Mouse (Mus musculus): ENCODE results near the gene Adam15.

Adam15 gene

GRCm38 (mm10) chr3:89325882-89326281 lies 23.9 kb downstream of the Adam15 start:
- DNase-seq (ENCODE audit: low read depth, low spot score), result no peak

GRCm38 (mm10) chr3:89322514-89323165 lies 27.2 kb downstream of the Adam15 start, which contains the start of gene Efna3:
Gene Efna3, minus strand, starts transcription at chr3:89322965.
- DNase-seq (ENCODE audit: low read depth, low spot score), result peak; percentile 59

DNA sequence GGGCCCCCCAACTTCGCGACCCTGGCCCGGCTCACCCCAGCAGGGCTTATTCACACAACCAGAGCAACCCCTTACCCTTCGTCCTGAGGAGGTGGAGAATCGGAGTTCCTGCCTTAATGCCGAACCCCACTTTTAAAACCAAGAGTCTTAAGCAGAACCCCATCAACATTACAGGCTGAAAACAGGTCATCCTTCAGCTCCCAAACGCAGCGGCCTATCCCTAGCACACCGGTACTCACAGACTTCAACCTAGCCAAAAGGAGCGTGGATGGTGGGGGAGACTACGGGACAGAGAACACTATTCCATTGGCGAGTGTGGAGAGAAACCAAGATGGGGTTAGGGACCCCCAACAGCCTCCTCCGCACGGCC lies 27.7 kb downstream of the Adam15 start:
- no peak for DNase-seq (ENCODE audit: low read depth, low spot score)

- no peak for DNase-seq (ENCODE audit: low read depth, low spot score)
Observed at GRCm38 (mm10) chr3:89321183-89322130, 28.3 kb downstream of the Adam15 start.

DNA sequence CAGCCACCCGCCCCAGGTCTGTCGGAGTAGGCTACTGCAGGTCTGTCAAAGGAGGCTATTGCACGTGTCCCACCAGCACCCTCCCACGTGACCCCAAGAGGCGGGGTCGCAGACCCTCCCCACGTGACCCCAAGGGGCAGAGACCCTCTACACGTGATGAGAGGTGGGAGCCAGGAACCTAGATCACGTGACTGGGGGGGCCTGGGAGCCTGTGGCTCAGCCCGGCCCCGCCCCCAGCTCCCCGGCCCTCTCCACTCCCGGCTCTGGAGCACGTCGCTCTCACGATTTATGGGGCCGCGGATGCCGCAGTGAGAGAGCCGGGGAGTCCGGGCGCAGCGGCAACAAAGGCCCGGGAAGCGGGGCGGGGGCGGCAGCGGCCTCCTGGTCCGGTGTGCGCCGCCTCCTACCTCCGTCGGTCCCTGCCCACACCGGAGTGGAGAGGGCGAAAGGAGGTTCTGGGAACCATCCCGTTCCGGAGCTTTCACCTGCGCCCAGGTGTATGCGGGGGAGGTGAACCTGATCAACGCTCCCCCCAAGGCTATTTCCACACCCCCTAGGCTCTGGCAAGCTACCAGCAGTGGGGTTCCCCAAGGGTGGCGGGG lies 29.1 kb downstream of the Adam15 start:
- DNase-seq (ENCODE audit: low read depth, low spot score), result no peak

GRCm38 (mm10) chr3:89319591-89320350 lies 30.0 kb downstream of the Adam15 start:
- DNase-seq (ENCODE audit: low read depth, low spot score), result no peak

DNA sequence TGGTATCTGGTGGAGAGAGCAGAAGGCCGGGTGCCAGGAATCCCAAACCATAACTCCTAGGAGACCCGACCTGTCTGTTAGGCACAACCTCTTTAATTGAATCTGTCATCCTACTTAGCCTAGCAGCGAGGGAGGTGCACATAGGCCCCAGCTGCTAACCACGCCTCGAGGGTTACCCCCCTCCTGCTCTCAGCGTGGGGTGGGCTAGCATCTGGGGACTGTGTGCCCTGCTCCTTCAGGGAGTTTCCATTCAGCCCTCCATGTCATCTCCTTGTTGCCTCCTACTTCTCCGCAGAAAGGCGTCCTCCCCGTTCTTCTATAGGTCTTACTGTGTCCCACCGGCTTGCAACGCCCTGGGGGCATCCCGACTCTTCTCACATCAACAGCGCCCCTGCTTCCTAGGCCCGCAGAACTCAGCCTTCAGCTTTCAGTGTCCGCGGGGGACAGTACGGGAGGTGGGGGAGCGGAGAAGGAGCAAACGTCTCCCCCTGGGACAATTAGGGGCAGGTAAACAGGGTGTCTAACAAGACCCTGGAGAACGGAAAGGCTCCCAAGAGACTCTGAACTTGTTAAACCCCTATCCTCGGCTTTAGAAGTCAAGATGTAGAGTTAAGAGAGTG lies 30.7 kb downstream of the Adam15 start:
- no peak for DNase-seq (ENCODE audit: low read depth, low spot score)

GRCm38 (mm10) chr3:89318316-89318715 lies 31.5 kb downstream of the Adam15 start:
- no peak for DNase-seq (ENCODE audit: low read depth, low spot score)

GRCm38 (mm10) chr3:89317246-89317645 lies 32.5 kb downstream of the Adam15 start:
- no peak for DNase-seq (ENCODE audit: low read depth, low spot score)

DNA sequence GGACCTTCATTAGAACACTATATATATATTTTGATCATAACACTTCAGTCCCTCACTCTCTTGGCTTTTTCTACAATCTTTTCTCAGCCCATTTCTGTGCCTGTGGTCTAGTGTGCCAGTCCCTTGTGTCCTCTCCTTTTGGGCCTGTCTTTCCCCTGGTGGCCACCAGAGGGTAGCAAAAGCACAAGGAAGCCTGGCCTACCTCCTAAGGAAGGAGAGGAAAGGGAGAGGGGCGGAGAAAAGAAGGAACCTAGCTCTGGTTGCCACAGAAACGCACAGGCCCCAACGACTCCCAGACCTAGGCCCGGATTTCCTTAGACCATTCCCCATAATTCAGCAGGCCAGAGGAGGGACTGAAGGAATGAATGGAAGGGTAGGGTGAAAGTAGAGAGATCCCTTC lies 33.0 kb downstream of the Adam15 start:
- peak; percentile 78 for DNase-seq (ENCODE audit: low read depth, low spot score)

DNA sequence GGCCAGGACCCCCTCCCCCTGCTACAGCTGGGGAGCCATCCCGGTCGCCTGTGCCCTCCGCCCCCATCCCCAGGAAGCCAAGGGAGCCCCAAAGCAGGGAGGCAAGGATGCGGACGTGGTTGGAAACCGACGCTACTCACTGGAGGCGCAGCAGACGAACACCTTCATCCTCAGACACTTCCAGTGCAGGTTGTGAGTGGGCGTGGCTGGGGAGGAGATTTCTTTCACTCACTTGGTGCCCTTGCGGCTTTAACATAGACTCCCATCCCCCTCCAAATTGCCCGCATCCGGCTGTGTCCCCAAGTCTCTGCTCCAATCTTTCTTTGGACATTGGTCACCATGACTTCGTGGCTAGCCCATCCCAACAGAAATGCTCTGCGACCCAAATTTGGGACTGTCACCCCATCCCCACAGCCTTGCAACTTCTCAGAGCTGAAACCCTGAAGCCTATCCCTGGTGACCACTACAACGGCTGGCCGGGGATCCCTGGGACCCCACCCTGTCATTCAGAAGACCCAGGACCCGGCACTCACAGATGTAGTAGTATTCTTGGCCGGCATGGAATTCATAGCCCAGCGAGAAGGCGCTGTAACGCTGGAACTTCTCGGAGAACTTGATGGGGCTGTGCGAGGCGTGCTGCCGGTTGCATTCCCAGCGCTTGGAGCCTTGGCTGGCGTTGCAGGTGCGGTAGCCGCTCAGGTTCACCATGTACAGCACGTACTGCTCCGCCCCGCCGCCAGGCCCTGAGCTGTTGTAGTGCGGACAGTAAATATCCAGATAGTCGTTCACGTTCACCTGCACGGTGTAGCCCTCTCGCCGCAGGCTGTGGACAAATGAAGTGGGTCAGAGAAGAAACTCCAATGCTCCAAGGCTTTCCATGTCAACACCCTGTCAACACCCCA lies 33.6 kb downstream of the Adam15 start:
- DNase-seq (ENCODE audit: low read depth, low spot score), result no peak

GRCm38 (mm10) chr3:89315195-89315929 lies 34.4 kb downstream of the Adam15 start:
- DNase-seq (ENCODE audit: low read depth, low spot score), result peak; percentile 67

- DNase-seq (ENCODE audit: low read depth, low spot score), result no peak
Observed at GRCm38 (mm10) chr3:89314791-89315190, 35.0 kb downstream of the Adam15 start.

DNA sequence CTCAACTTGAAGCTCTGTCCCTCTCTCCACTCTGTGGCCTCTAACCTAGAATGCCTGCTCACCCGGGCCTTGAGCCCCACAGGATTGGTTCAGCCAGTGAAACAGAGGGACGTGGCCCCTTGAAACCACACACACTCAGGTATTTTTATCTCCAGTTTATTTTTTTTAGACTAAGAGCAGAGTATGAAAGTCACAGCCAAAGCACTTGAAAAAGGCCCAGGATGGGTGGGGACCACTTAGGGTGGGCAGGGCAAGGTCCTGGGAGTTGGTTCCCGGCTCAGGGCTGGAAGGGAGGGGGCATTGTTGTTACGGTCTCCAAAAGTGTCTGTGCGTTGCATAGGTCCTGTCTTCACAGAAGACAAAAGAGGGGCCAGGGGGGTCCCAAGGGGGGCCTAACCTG lies 35.5 kb downstream of the Adam15 start:
- DNase-seq (ENCODE audit: low read depth, low spot score), result no peak

DNA sequence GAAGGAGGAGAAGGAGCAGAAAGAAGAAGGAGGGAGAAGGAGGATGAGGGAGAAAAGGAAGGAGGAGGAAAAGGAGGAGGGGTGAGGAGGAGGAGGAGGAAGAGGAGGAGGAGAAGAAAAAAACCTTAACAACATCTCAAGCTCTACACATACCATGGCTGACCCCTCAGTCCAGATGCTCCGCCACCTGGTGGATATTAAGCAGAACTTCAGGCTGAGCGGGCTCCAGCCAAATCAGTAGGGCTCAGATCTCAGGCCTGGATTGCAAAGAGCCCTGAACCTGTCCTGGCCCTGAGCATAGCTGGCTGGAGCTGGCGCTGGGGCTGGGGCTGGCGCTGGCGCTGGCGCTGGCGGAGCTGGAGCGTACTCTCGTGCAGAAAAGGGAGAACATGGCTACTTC lies 41.7 kb downstream of the Adam15 start:
- DNase-seq (ENCODE audit: low read depth, low spot score), result peak; percentile 66

DNA sequence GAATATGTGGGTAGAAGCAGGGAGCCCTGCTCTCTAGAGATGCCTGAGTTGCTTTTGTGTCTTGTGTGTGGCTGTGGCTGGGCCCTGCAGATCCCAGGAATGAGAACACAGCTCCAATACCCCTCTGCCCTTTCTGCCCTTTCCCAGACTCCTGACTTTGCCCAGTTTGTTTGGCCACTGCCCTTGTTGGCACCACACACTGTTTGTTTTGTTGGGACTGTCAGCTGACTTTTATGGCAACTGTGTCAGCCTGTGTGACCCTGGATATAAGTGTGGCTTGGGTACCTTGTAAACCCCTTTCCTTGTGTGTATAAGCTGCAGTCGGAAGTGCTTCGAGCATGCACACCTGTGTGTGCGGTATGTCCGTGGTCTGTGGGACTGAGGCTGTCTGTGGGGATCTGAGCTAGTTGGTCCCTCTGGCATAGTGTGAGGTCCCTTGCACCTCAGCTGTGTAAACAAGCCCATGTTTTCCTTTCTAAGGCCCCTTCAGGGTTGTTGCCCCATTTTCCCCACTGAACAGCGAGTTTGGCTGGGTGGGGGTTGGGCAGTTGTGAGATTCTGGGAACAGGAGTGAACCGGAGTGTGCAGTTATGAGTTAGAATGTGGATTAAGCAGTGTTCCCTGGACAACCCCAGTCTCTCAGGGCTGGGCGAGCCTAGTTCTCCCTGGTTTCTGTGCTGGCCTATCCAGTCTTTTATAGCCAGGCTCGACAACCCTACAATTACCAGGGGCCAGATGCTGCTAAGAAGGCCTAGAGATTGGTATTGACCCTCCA lies 44.1 kb downstream of the Adam15 start:
- no peak for DNase-seq (ENCODE audit: low read depth, low spot score)

- no peak for DNase-seq (ENCODE audit: low read depth, low spot score)
Observed at GRCm38 (mm10) chr3:89305105-89305504, 44.7 kb downstream of the Adam15 start.

- DNase-seq (ENCODE audit: low read depth, low spot score), result no peak
Observed at GRCm38 (mm10) chr3:89304440-89304839, 45.4 kb downstream of the Adam15 start.

- DNase-seq (ENCODE audit: low read depth, low spot score), result no peak
Observed at GRCm38 (mm10) chr3:89300514-89300913, 49.3 kb downstream of the Adam15 start.

All from retina, postnatal 7 days (tissue).